Mouse (Mus musculus): ENCODE measurements around the gene Map1s. TPM values are rescaled to one million over a fixed set of nuclear protein-coding genes. Genes with fewer than 3 reads are reported as not detected.

Gene Map1s
- polyA plus RNA-seq, 1 experiment, result 18.4 TPM

DNA sequence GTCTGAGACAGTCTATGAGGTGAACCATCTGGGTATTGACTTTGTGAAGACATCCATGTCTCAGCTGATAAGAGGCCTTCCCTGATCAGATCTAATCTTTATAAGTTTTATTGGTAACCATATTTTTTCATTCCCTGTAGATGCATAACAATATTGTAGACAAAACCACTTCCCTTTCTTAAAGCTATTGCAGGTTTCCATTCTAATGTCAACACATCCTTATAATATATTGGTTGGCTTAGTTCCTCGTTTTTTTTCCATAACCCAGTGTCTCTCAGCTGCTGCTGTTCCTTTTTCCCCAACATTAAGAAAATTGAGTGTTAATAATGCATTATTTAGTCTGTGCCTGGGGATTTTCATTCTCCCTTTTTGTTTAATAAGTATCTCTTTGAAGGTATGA lies 37.5 kb downstream of the Map1s start:
- WGBS, result 33% methylated on average over 1 of the region's 1 CpGs
- TF ChIP-seq CTCF (conservative IDR thresholded peaks at IDR 0.05; ENCODE audit: insufficient read depth, insufficient read length, low read depth, low read length), result no peak
- TF ChIP-seq POLR2A (IDR thresholded peaks at IDR 0.05; ENCODE audit: low read depth, low read length), result no peak
- Histone ChIP-seq H3K27ac (ENCODE audit: insufficient read depth, low read depth, low read length) (no peak overlapping the region), H3K4me1 (ENCODE audit: control insufficient read depth, insufficient read depth, low read length) (no peaks in the 10 kb centered on the region), H3K4me3 (ENCODE audit: insufficient read depth, low read depth, low read length) (no peak overlapping the region), H3K27me3 (replicated peaks; ENCODE audit: control insufficient read depth, insufficient read depth, low read length) (no peaks in the 10 kb centered on the region; the same call in 1 of the 2 replicates), H3K36me3 (ENCODE audit: control insufficient read depth, insufficient read depth, low read length) (no peaks in the 10 kb centered on the region)
- DNase-seq, result no peak

DNA sequence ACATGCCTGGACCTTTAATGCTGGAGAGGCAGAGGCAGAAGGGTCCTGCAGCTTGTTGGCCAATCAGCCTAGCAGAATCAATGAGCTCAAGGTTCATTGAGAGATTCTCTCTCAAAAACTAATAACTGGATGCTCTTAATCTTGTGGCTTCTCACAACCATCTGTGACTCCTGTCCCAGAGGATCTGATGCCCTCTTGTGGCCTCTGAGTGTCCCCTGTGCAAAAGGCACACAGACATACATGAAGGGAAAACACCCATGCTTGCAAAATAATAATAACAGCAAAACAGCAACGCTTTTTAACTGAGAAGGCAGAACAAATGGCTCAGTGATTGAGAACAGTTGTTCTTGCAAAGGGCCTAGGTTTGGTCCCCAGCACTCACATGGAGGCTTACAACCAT lies 44.1 kb downstream of the Map1s start:
- no peak for DNase-seq
- Histone ChIP-seq H3K4me3 (ENCODE audit: insufficient read depth, low read depth, low read length) (no peak overlapping the region), H3K4me1 (ENCODE audit: control insufficient read depth, insufficient read depth, low read length) (no peaks in the 10 kb centered on the region), H3K27me3 (replicated peaks; ENCODE audit: control insufficient read depth, insufficient read depth, low read length) (no peaks in the 10 kb centered on the region; the same call in 1 of the 2 replicates), H3K36me3 (ENCODE audit: control insufficient read depth, insufficient read depth, low read length) (no peaks in the 10 kb centered on the region), H3K27ac (ENCODE audit: insufficient read depth, low read depth, low read length) (no peak overlapping the region)
- 65% methylated on average over 1 of the region's 1 CpGs for WGBS
- TF ChIP-seq CTCF (conservative IDR thresholded peaks at IDR 0.05; ENCODE audit: insufficient read depth, insufficient read length, low read depth, low read length) (0 out of 2 replicates have a peak, but pooled peaks have one; percentile 23), POLR2A (IDR thresholded peaks at IDR 0.05; ENCODE audit: low read depth, low read length) (no peak)

DNA sequence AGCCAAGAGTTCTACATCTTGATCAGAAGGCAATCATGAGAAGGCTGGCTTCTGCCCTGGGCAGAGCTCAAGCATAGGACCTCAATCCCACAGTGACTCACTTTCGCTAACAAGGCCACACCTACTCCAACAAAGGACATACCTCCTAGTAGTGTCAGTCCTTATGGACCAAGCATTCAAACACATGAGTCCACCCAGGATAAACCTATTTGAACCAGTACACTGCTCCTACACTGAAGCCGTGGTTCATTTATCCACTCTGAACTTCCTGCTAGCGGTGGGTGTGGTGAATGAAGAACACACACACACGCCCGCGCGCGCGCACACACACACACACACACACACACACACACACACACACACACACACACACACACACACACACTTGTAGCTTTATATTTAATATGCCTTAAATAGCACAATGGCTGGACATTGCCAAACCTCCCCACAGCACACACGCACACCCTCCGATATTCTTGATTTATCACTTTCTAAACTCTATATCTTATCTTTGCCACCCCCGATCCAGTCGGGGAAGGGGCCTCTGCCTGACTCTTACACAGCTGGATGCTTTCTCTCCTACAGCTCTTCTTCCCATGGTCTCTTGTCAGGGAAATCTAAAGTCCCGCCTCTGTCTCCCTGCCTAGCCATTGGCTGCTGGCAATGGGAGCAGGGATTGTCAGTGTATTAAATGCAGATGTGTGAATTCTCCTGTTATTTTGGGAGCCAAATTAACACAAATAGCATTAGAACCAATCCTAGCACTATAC lies 55.2 kb downstream of the Map1s start:
- H3K4me1 ChIP-seq (ENCODE audit: control insufficient read depth, insufficient read depth, low read length), result no peaks in the 10 kb centered on the region
- H3K36me3 ChIP-seq (ENCODE audit: control insufficient read depth, insufficient read depth, low read length), result no peaks in the 10 kb centered on the region
- no peak for TF ChIP-seq CTCF (conservative IDR thresholded peaks at IDR 0.05; ENCODE audit: insufficient read depth, insufficient read length, low read depth, low read length)
- TF ChIP-seq POLR2A (IDR thresholded peaks at IDR 0.05; ENCODE audit: low read depth, low read length), result no peak
- WGBS, result 71% methylated on average over 14 of the region's 14 CpGs
- no peak for DNase-seq
- no peaks in the 10 kb centered on the region for H3K27me3 ChIP-seq (replicated peaks; ENCODE audit: control insufficient read depth, insufficient read depth, low read length)
- H3K27ac ChIP-seq (ENCODE audit: insufficient read depth, low read depth, low read length), result no peak overlapping the region
- H3K4me3 ChIP-seq (ENCODE audit: insufficient read depth, low read depth, low read length), result no peak overlapping the region

DNA sequence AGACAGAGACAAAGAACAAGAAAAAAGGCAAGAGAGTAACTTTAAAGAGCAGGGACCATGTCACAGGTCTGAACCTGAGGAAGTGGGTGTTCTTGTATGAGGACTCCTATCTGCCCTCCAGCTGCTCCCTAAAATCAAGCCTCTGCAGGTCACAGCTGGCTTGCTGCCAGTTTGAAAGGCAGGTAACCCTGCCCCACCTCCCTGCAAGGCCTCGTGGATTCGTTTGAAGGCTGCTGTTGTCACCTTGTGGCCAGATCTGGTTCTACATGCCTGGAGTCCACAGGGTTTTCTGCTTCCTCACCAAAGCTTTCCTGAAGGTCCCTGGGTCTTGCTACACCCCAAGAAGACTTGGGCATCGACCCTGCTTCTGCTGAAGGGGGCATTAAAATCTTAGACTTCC lies 58.4 kb downstream of the Map1s start:
- H3K27me3 ChIP-seq (replicated peaks; ENCODE audit: control insufficient read depth, insufficient read depth, low read length), result no peaks in the 10 kb centered on the region
- H3K36me3 ChIP-seq (ENCODE audit: control insufficient read depth, insufficient read depth, low read length), result no peaks in the 10 kb centered on the region
- no peak overlapping the region for H3K4me3 ChIP-seq (ENCODE audit: insufficient read depth, low read depth, low read length)
- peak; percentile 63 for DNase-seq
- H3K4me1 ChIP-seq (ENCODE audit: control insufficient read depth, insufficient read depth, low read length), result no peaks in the 10 kb centered on the region
- no peak overlapping the region for H3K27ac ChIP-seq (ENCODE audit: insufficient read depth, low read depth, low read length)
- no peak for TF ChIP-seq POLR2A (IDR thresholded peaks at IDR 0.05; ENCODE audit: low read depth, low read length)
- TF ChIP-seq CTCF (conservative IDR thresholded peaks at IDR 0.05; ENCODE audit: insufficient read depth, insufficient read length, low read depth, low read length), result peak; percentile 71
- WGBS, result 1% methylated on average over 3 of the region's 3 CpGs

DNA sequence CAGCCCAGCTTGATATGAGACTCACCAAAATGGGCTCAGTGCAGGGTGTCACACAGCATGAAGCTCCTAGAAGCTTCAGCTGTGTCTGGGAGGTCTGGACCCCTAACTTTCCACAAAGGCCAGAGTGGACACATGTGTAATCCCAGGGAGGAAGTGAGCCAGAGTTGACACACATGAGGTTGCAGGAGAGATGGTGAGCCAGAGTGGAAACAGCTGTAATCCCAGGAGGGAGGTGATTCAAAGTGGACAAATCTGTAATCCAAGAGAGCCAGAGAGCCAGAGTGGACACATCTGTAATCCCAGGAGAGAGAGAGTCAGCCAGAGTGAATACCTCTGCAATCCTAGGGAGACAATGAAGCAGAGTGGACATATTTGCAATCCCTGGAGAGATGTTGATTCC lies 59.1 kb downstream of the Map1s start:
- no peak for TF ChIP-seq POLR2A (IDR thresholded peaks at IDR 0.05; ENCODE audit: low read depth, low read length)
- no peak for TF ChIP-seq CTCF (conservative IDR thresholded peaks at IDR 0.05; ENCODE audit: insufficient read depth, insufficient read length, low read depth, low read length)
- Histone ChIP-seq H3K36me3 (ENCODE audit: control insufficient read depth, insufficient read depth, low read length) (no peaks in the 10 kb centered on the region), H3K27me3 (replicated peaks; ENCODE audit: control insufficient read depth, insufficient read depth, low read length) (no peaks in the 10 kb centered on the region), H3K27ac (ENCODE audit: insufficient read depth, low read depth, low read length) (no peak overlapping the region), H3K4me3 (ENCODE audit: insufficient read depth, low read depth, low read length) (no peak overlapping the region), H3K4me1 (ENCODE audit: control insufficient read depth, insufficient read depth, low read length) (no peaks in the 10 kb centered on the region)
- no peak for DNase-seq

Other genes starting within 250 kb of the Map1s start
- 296 TPM in 2 replicates for gene Pgpep1, start 245.5 kb upstream of the Map1s start, polyA plus RNA-seq (2012; rRNA removed)
- 106 and 120 TPM in 2 replicates for gene Lsm4, start 232.7 kb upstream of the Map1s start, polyA plus RNA-seq (2012; rRNA removed)
- gene Jund, start 207.0 kb upstream of the Map1s start, polyA plus RNA-seq (2012; rRNA removed), result 158 and 201 TPM in 2 replicates
- gene Iqcn, start 202.5 kb upstream of the Map1s start, polyA plus RNA-seq (2012; rRNA removed), result 0.03 and 0.12 TPM in 2 replicates
- gene Gm3336, start 187.4 kb upstream of the Map1s start, polyA plus RNA-seq (2012; rRNA removed), result 0.61 and 0.99 TPM in 2 replicates
- 81.6 and 113 TPM in 2 replicates for gene Pde4c, start 182.2 kb upstream of the Map1s start, polyA plus RNA-seq (2012; rRNA removed)
- 29.7 and 31.1 TPM in 2 replicates for gene Rab3a, start 151.3 kb upstream of the Map1s start, polyA plus RNA-seq (2012; rRNA removed)
- 73.4 and 96.3 TPM in 2 replicates for gene Mpv17l2, start 145.0 kb upstream of the Map1s start, polyA plus RNA-seq (2012; rRNA removed)
- 60.5 and 94.7 TPM in 2 replicates for gene Pik3r2, start 129.2 kb upstream of the Map1s start, polyA plus RNA-seq (2012; rRNA removed)
- gene Mast3, start 100.9 kb upstream of the Map1s start, polyA plus RNA-seq (2012; rRNA removed), result 25.3 and 27.4 TPM in 2 replicates
- gene Il12rb1, start 97.5 kb upstream of the Map1s start, polyA plus RNA-seq (2012; rRNA removed), result 0.42 and 0.48 TPM in 2 replicates
- 19.8 and 26.2 TPM in 2 replicates for gene Arrdc2, start 66.2 kb upstream of the Map1s start, polyA plus RNA-seq (2012; rRNA removed)
- 9.4 and 11.0 TPM in 2 replicates for gene Kcnn1, start 42.7 kb upstream of the Map1s start, polyA plus RNA-seq (2012; rRNA removed)
- 48.9 and 49.2 TPM in 2 replicates for gene Ccdc124, start 32.0 kb upstream of the Map1s start, polyA plus RNA-seq (2012; rRNA removed)
- gene Slc5a5, start 13.2 kb upstream of the Map1s start, polyA plus RNA-seq (2012; rRNA removed), result 0.19 and 0.31 TPM in 2 replicates
- gene Rpl18a, start 8.5 kb upstream of the Map1s start, polyA plus RNA-seq (2012; rRNA removed), result 3,589 and 3,709 TPM in 2 replicates

Measured in kidney, adult 2 months (tissue).